Mouse (Mus musculus) intestine, postnatal 0 days (tissue): ENCODE measurements at regions not wholly inside any gene's neighbourhood (a gene's known extent, or its start where the extent isn't known, plus 50 kb on each side); places are given as distances from the start of the nearest gene placed in this dataset.

ENCODE experiments used
- ATAC-seq: fragments of 200-750 bp; cut with Nextera tagmentation; 2 replicates; pipeline ENCODE4 v1.8.0; 2017; ENCODE audit warnings: mild to moderate bottlenecking, moderate TSS enrichment, moderate library complexity
- H3K27ac ChIP-seq: fragments of 300-500 bp; sonication (generic); 2 replicates; pipeline ENCODE4 v1.5.1; 2014; ENCODE audit warnings: mild to moderate bottlenecking, low read depth, low read length, moderate library complexity
- H3K27me3 ChIP-seq: fragments of 300-500 bp; sonication (generic); replicated peaks from 2 replicates; pipeline ENCODE4 v1.6.1; 2014; ENCODE audit warnings: low read length, mixed read lengths; ENCODE audit not compliant: control insufficient read depth, insufficient read depth
- H3K36me3 ChIP-seq: fragments of 300-500 bp; sonication (generic); 2 replicates; pipeline ENCODE4 v1.6.1; 2014; ENCODE audit warnings: mild to moderate bottlenecking, moderate library complexity; ENCODE audit not compliant: control insufficient read depth, insufficient read depth
- H3K4me1 ChIP-seq: fragments of 300-500 bp; sonication (generic); replicated peaks from 2 replicates; pipeline ENCODE4 v1.6.1; 2014; ENCODE audit warnings: antibody characterized with exemption, low read length, mixed read lengths; ENCODE audit not compliant: control insufficient read depth, insufficient read depth
- H3K4me2 ChIP-seq: fragments of 300-500 bp; sonication (generic); replicated peaks from 2 replicates; pipeline ENCODE4 v1.6.1; 2014; ENCODE audit warnings: low read depth, mild to moderate bottlenecking, moderate library complexity
- H3K4me3 ChIP-seq: fragments of 300-500 bp; sonication (generic); 2 replicates; pipeline ENCODE4 v1.5.1; 2014; ENCODE audit warnings: low read depth, low read length
- H3K9ac ChIP-seq: fragments of 300-500 bp; sonication (generic); 2 replicates; pipeline ENCODE4 v1.6.1; 2014; ENCODE audit warnings: mild to moderate bottlenecking, low read depth, low read length
- H3K9me3 ChIP-seq: fragments of 300-500 bp; sonication (generic); 2 replicates; pipeline ENCODE4 v1.6.1; 2016; ENCODE audit warnings: mixed run types; ENCODE audit not compliant: control insufficient read depth
- CTCF ChIP-seq: sonication (generic); IDR thresholded peaks from 2 replicates; pipeline ENCODE4 v1.5.1; 2016; ENCODE audit warnings: low read depth, mild to moderate bottlenecking, control low read depth, antibody characterized with exemption, moderate library complexity
- WGBS: fragments of 180-500 bp; shearing (Covaris S2); extraction: QIAGEN DNeasy Blood & Tissue Kit; methylation state at CpG from one replicate; pipeline ENCODE4 v1.1.7; 2014; 5-methylcytosine and 5-hydroxymethylcytosine counted together

- Histone ChIP-seq H3K9me3 (no peaks in the 10 kb centered on the region), H3K36me3 (no peaks in the 10 kb centered on the region), H3K4me3 (no peak overlapping the region), H3K27me3 (no peaks in the 10 kb centered on the region), H3K4me1 (no peaks in the 10 kb centered on the region), H3K4me2 (no peak overlapping the region), H3K9ac (no peak overlapping the region), H3K27ac (no peak overlapping the region)
- ATAC-seq, result no peak
- no peak for TF ChIP-seq CTCF
- 83% methylated on average over 2 of the region's 2 CpGs for WGBS
These were observed 651.9 kb upstream of the Klhl1 start for GRCm38 (mm10) chr14:97170841-97171240.

- no peak for ATAC-seq
- Histone ChIP-seq H3K27ac (no peak overlapping the region), H3K4me3 (no peak overlapping the region), H3K4me1 (no peaks in the 10 kb centered on the region), H3K27me3 (no peaks in the 10 kb centered on the region), H3K4me2 (no peak overlapping the region), H3K36me3 (no peaks in the 10 kb centered on the region), H3K9me3 (no peaks in the 10 kb centered on the region), H3K9ac (no peak overlapping the region)
- no peak for TF ChIP-seq CTCF
- 92% methylated on average over 2 of the region's 2 CpGs for WGBS
These were observed 646.9 kb upstream of the Klhl1 start for GRCm38 (mm10) chr14:97165793-97166192.

GRCm38 (mm10) chr14:97148997-97149653 lies 630.2 kb upstream of the Klhl1 start:
- Histone ChIP-seq H3K4me3 (no peak overlapping the region), H3K36me3 (no peaks in the 10 kb centered on the region), H3K9ac (no peak overlapping the region), H3K9me3 (no peaks in the 10 kb centered on the region), H3K27me3 (no peaks in the 10 kb centered on the region), H3K4me2 (no peak overlapping the region), H3K27ac (no peak overlapping the region), H3K4me1 (no peaks in the 10 kb centered on the region)
- 82% methylated on average over 9 of the region's 9 CpGs for WGBS
- TF ChIP-seq CTCF, result no peak
- no peak for ATAC-seq

GRCm38 (mm10) chr14:97115918-97116635 lies 597.2 kb upstream of the Klhl1 start:
- TF ChIP-seq CTCF, result no peak
- 77% methylated on average over 8 of the region's 8 CpGs for WGBS
- Histone ChIP-seq H3K4me3 (no peak overlapping the region), H3K36me3 (no peaks in the 10 kb centered on the region), H3K27ac (no peak overlapping the region), H3K4me1 (no peaks in the 10 kb centered on the region), H3K9ac (no peak overlapping the region), H3K27me3 (no peaks in the 10 kb centered on the region), H3K4me2 (no peak overlapping the region), H3K9me3 (no peaks in the 10 kb centered on the region)
- no peak for ATAC-seq

- H3K9me3 ChIP-seq, result no peaks in the 10 kb centered on the region
- no peak for TF ChIP-seq CTCF
- H3K27ac ChIP-seq, result no peak overlapping the region
- no peak for ATAC-seq
- WGBS, result 73% methylated on average over 4 of the region's 4 CpGs
- no peaks in the 10 kb centered on the region for H3K27me3 ChIP-seq
- H3K9ac ChIP-seq, result no peak overlapping the region
- no peak overlapping the region for H3K4me3 ChIP-seq
- H3K4me2 ChIP-seq, result no peak overlapping the region
- no peaks in the 10 kb centered on the region for H3K36me3 ChIP-seq
- no peaks in the 10 kb centered on the region for H3K4me1 ChIP-seq
These were observed 582.3 kb upstream of the Klhl1 start for GRCm38 (mm10) chr14:97101090-97101675.

- Histone ChIP-seq H3K27ac (no peak overlapping the region), H3K36me3 (no peaks in the 10 kb centered on the region), H3K4me2 (no peak overlapping the region), H3K9ac (no peak overlapping the region), H3K4me3 (no peak overlapping the region), H3K4me1 (no peaks in the 10 kb centered on the region), H3K27me3 (no peaks in the 10 kb centered on the region), H3K9me3 (no peaks in the 10 kb centered on the region)
- WGBS, result 83% methylated on average over 7 of the region's 7 CpGs
- ATAC-seq, result no peak
- no peak for TF ChIP-seq CTCF
These were observed 574.5 kb upstream of the Klhl1 start for GRCm38 (mm10) chr14:97093389-97093788.
